Mouse (Mus musculus) liver, adult 2 months (tissue): ENCODE results near the gene Vmn1r207-ps. TPM values are rescaled to one million over a fixed set of nuclear protein-coding genes. Genes with fewer than 3 reads are reported as not detected.
"Not testable (repeated sequence)": the region's sequence is repeated elsewhere in the genome, so short reads cannot be mapped to it uniquely, and the experiment has no call there.

Source experiments
- DNase-seq: peaks from one replicate; pipeline ENCODE4 v3.0.0-alpha.2; 2011; ENCODE audit warnings: low read depth, low spot score; ENCODE audit errors: extremely low read depth
- H3K27ac ChIP-seq: fragments of 200-500 bp; replicated peaks from 2 replicates; pipeline ENCODE4 v1.5.1; 2012; ENCODE audit warnings: low read depth, mild to moderate bottlenecking, control low read depth, inconsistent platforms, low read length; ENCODE audit not compliant: insufficient read depth
- H3K27me3 ChIP-seq: fragments of 200-500 bp; 2 replicates; pipeline ENCODE4 v1.6.1; 2012; ENCODE audit warnings: mild to moderate bottlenecking, moderate library complexity, low read length, inconsistent platforms; ENCODE audit not compliant: control insufficient read depth, insufficient read depth
- H3K36me3 ChIP-seq: fragments of 200-500 bp; 2 replicates; pipeline ENCODE4 v1.6.1; 2012; ENCODE audit warnings: low read length, inconsistent platforms; ENCODE audit not compliant: control insufficient read depth, insufficient read depth
- H3K4me1 ChIP-seq: fragments of 200-500 bp; 2 replicates; pipeline ENCODE4 v1.6.1; 2011; ENCODE audit warnings: low read length; ENCODE audit not compliant: control insufficient read depth, insufficient read depth
- H3K4me3 ChIP-seq: fragments of 200-500 bp; 2 replicates; pipeline ENCODE4 v1.5.1; 2011; ENCODE audit warnings: low read depth, mild to moderate bottlenecking, control low read depth, low read length, moderate library complexity; ENCODE audit not compliant: insufficient read depth
- H3K79me2 ChIP-seq: fragments of 200-500 bp; 2 replicates; pipeline ENCODE4 v1.6.1; 2012; ENCODE audit warnings: inconsistent platforms, mild to moderate bottlenecking, low read length, moderate library complexity; ENCODE audit not compliant: control insufficient read depth, insufficient read depth
- H3K9ac ChIP-seq: fragments of 200-500 bp; 2 replicates; pipeline ENCODE4 v1.6.1; 2012; ENCODE audit warnings: low read depth, mild to moderate bottlenecking, control low read depth, inconsistent platforms, low read length
- CTCF ChIP-seq: fragments of 200-500 bp; IDR thresholded peaks from 2 replicates; pipeline ENCODE4 v1.5.1; 2011; ENCODE audit warnings: low read depth, low read length, control low read depth
- POLR2A ChIP-seq: fragments of 200-500 bp; IDR thresholded peaks from 2 replicates; pipeline ENCODE4 v1.6.1; 2011; ENCODE audit warnings: low read length, control low read depth; ENCODE audit not compliant: insufficient read depth; ENCODE audit errors: extremely low read depth
- WGBS: fragments of 180-500 bp; shearing (Covaris S2); methylation state at CpG from one replicate; pipeline ENCODE4 v1.1.7; 2018; 5-methylcytosine and 5-hydroxymethylcytosine counted together
- polyA plus RNA-seq: library from polyadenylated mRNA; depleted of rRNA; stranded (reverse); fragments of >200 nt; gene quantifications from 2 replicates; pipeline ENCODE4 v1.2.3, GENCODE M21; 2012; rRNA removed
- total RNA-seq: library from RNA; depleted of rRNA; stranded (reverse); fragments of >200 nt; gene quantifications from 2 replicates; pipeline ENCODE4 v1.2.3, GENCODE M21; 2014; rRNA removed

Gene Vmn1r207-ps
- total RNA-seq (not detected in 2 replicates), polyA plus RNA-seq (not detected in 2 replicates)

DNA sequence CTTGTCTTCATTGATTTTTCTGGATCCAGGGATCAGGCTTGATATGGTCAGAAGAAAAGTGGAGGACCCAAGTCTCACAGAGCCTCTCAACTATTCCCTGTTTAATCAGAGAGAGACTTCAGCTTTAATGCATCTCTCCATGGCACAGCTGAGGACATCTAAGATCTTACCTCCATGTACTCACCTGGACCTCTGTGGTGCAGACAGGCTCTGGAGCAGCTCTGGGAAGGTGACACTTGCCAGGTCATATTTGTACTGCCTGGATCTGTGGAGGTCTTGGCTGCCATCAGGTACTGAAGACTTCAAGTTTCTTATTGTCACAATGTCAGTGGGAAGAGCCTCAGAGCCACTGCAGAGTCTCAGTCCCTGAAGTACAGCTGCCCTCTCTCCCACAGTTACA is at the start of gene Vmn1r207-ps:
Vmn1r207-ps (minus strand) TSS at position 101 of the 400 bp plus-strand sequence.
- not testable (repeated sequence) for H3K27ac ChIP-seq, H3K27me3 ChIP-seq, H3K4me3 ChIP-seq, H3K9ac ChIP-seq, H3K79me2 ChIP-seq, H3K36me3 ChIP-seq, H3K4me1 ChIP-seq, DNase-seq

DNA sequence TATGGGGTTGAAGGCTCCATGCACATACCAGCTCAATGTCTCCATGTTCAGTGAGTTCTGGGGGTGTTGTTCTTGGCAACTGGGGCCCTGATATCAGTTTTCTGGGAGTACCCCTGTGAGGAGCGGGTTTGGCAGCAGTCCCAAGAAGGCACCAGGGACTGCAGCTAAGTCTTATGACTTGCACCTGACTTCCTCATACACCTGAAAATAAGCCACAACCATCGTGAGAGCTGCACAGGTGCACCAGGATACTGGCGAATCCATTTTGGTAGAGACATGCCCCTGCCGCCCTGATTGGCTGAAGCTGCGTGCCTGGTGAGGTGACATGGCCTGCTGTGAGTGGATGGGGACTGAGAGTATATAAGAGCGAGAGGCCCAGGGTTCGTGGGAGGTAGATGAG is 47.9 kb upstream of the Vmn1r207-ps start, which contains the start of gene Vmn1r208:
Vmn1r208 (minus strand) TSS at position 101 of the 400 bp plus-strand sequence.
- not testable (repeated sequence) for DNase-seq, H3K4me3 ChIP-seq, H3K9ac ChIP-seq, H3K79me2 ChIP-seq, H3K27me3 ChIP-seq, H3K27ac ChIP-seq, H3K36me3 ChIP-seq, H3K4me1 ChIP-seq
- WGBS, result no CpG with 5 or more reads among the region's 7 CpGs

DNA sequence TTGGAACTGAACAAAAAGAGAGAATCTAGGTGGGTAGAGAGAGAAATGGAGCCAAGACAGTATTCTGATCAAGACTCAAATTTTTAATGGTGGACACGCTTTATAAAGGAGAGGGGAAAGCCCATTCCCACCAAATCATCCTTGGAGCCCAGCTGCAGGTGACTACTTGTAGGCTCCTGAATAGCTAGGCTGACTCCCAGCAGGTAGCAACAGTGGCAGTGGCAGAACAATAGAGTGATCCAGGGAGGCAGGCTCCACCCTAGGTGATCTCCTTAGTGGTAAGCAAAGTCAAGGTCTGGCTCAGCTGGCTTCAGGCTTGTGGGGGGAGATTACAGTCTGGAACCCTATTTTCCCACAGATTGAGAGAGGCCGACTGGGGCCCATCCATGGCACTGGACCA is 42.2 kb upstream of the Vmn1r207-ps start:
- not testable (repeated sequence) for H3K27ac ChIP-seq, H3K4me3 ChIP-seq, H3K9ac ChIP-seq, H3K79me2 ChIP-seq, H3K36me3 ChIP-seq, DNase-seq, H3K27me3 ChIP-seq, H3K4me1 ChIP-seq
- 58% methylated on average over 1 of the region's 2 CpGs for WGBS

DNA sequence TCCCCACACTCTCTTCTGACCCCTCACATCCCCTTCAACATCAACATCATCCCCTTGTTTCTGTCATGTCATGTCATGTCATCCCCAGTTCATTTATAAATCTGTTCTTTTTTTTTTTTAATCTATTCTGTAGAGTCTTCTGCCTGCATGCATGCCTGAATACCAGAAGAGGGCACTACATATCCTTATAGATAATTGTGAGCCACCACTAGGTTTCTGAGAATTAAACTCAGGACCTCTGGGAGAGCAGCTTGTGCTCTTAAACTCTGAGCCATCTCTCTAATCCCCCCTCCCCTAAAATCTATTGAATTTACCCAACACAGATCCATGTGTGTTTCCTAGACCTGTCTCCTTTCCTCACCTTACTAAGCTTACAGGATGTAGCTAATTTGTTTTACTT is 18.1 kb upstream of the Vmn1r207-ps start:
- Histone ChIP-seq H3K9ac (no peak overlapping the region), H3K4me3 (no peak overlapping the region)
- DNase-seq, result no peak

DNA sequence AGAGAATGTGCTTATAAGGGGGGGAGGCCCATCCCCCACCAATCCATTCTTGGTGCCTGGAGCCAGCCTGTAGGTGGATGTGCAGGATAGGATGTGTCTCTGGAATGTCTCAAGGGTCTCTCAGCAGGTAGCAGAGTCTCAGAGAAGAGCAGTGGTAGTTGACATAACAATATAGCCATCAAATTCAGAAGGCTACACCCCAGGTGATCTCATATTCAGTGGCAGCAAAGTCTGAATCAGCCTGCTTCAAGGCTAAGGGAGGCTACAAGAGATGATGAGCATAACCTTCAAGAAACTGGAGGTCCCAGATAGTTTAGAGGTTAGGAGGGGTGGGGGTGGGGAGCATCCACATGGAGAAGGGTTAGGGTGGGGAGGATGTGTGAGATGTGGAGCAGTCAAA is 22.5 kb downstream of the Vmn1r207-ps start:
- not testable (repeated sequence) for H3K27me3 ChIP-seq, H3K4me1 ChIP-seq, H3K9ac ChIP-seq, H3K79me2 ChIP-seq, DNase-seq, H3K27ac ChIP-seq, H3K4me3 ChIP-seq, H3K36me3 ChIP-seq

More for the DNA sequence above, 18.1 kb upstream of the Vmn1r207-ps start:
- TF ChIP-seq CTCF (no peak), POLR2A (no peak)
- Histone ChIP-seq H3K36me3 (no peaks in the 10 kb centered on the region), H3K27me3 (no peaks in the 10 kb centered on the region), H3K27ac (no peak overlapping the region), H3K79me2 (no peaks in the 10 kb centered on the region), H3K4me1 (no peaks in the 10 kb centered on the region)

DNA sequence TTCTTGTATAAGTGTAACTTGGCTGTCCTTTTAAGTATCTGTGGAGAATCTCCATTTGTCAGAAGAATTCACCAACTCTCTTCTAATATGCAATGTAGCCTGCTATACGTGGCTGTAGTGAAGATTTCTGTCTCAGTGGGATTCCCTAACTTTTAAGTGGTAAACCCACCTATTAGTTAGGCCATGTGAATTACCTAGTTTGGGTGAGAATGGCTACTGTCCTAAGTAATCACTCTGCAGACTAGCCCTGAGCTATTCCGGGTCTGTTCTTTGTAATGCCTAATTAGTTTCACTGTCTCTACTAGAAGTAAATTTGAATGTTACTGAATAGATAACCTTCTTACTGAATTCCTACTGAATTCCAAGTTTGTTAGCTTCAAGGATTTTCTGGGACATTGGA is 26.5 kb downstream of the Vmn1r207-ps start:
- 60% methylated on average over 2 of the region's 2 CpGs for WGBS

More for the DNA sequence above, 26.5 kb downstream of the Vmn1r207-ps start:
- H3K36me3 ChIP-seq, H3K27ac ChIP-seq, H3K4me3 ChIP-seq, H3K79me2 ChIP-seq, H3K27me3 ChIP-seq, H3K4me1 ChIP-seq, H3K9ac ChIP-seq, DNase-seq: not testable (repeated sequence)

Other genes with a start within 250 kb of the Vmn1r207-ps start
- not detected in 2 replicates for gene Vmn1r202, start 224.2 kb downstream of the Vmn1r207-ps start, total RNA-seq
- gene Vmn1r202, start 224.2 kb downstream of the Vmn1r207-ps start, polyA plus RNA-seq, result not detected in 2 replicates
- gene Vmn1r203, start 211.5 kb downstream of the Vmn1r207-ps start, total RNA-seq, result not detected in 2 replicates
- not detected in 2 replicates for gene Vmn1r203, start 211.5 kb downstream of the Vmn1r207-ps start, polyA plus RNA-seq
- not detected in 2 replicates for gene Vmn1r204, start 176.4 kb downstream of the Vmn1r207-ps start, total RNA-seq
- not detected in 2 replicates for gene Vmn1r204, start 176.4 kb downstream of the Vmn1r207-ps start, polyA plus RNA-seq
- gene Vmn1r205, start 136.6 kb downstream of the Vmn1r207-ps start, total RNA-seq, result not detected in 2 replicates
- not detected in 2 replicates for gene Vmn1r205, start 136.6 kb downstream of the Vmn1r207-ps start, polyA plus RNA-seq
- gene Vmn1r206, start 105.4 kb downstream of the Vmn1r207-ps start, total RNA-seq, result not detected in 2 replicates
- gene Vmn1r206, start 105.4 kb downstream of the Vmn1r207-ps start, polyA plus RNA-seq, result not detected in 2 replicates
- not detected in 2 replicates for gene Vmn1r208, start 47.8 kb upstream of the Vmn1r207-ps start, total RNA-seq
- gene Vmn1r208, start 47.8 kb upstream of the Vmn1r207-ps start, polyA plus RNA-seq, result not detected in 2 replicates
- gene Vmn1r209, start 80.1 kb upstream of the Vmn1r207-ps start, total RNA-seq, result not detected in 2 replicates
- gene Vmn1r209, start 80.1 kb upstream of the Vmn1r207-ps start, polyA plus RNA-seq, result not detected in 2 replicates
- gene Vmn1r210, start 101.7 kb upstream of the Vmn1r207-ps start, total RNA-seq, result not detected in 2 replicates
- gene Vmn1r210, start 101.7 kb upstream of the Vmn1r207-ps start, polyA plus RNA-seq, result not detected in 2 replicates
- gene Vmn1r211, start 127.9 kb upstream of the Vmn1r207-ps start, total RNA-seq, result not detected in 2 replicates
- gene Vmn1r211, start 127.9 kb upstream of the Vmn1r207-ps start, polyA plus RNA-seq, result not detected in 2 replicates
- gene Vmn1r212, start 154.6 kb upstream of the Vmn1r207-ps start, total RNA-seq, result not detected in 2 replicates
- not detected in 2 replicates for gene Vmn1r212, start 154.6 kb upstream of the Vmn1r207-ps start, polyA plus RNA-seq